Mouse (Mus musculus) adrenal gland, postnatal 36 days (tissue): ENCODE data around the gene Ros1. TPM values are rescaled to one million over a fixed set of nuclear protein-coding genes. Genes with fewer than 3 reads are reported as not detected.

Source experiments
- DNase-seq, 2 experiments: peaks; one replicate each; pipeline ENCODE4 v3.0.0; 2021; ENCODE audit warnings: mixed read lengths in 1 of 2
- total RNA-seq, 2 experiments: library from RNA; stranded (reverse); gene quantifications; 2 replicates each; pipeline ENCODE4 v1.2.3; 2021

Ros1 gene
- total RNA-seq, 2 experiments from 2014 or later = 0.03 TPM; not detected in 1

DNA sequence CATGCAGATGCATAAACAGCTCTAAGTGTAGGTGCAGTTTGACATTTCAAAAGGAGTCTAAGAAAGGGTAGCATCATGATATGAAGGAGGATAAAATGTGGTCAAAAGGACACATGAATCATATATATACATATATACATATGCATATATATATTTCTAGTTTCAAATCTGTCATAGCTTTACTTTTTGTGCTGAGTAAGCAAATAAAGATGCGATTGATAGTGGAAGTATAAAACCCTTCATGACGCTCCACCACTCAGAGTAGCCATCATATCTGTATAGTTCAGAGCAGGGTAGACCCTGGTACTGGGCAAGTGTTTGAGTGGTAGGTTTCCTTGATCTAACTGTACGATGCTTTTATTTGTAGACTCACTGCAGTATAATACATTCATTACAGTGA is 35.3 kb downstream of the Ros1 start:
- no peak for DNase-seq

- no peak for DNase-seq
Observed at GRCm38 (mm10) chr10:52133354-52134074, 61.5 kb downstream of the Ros1 start.

DNA sequence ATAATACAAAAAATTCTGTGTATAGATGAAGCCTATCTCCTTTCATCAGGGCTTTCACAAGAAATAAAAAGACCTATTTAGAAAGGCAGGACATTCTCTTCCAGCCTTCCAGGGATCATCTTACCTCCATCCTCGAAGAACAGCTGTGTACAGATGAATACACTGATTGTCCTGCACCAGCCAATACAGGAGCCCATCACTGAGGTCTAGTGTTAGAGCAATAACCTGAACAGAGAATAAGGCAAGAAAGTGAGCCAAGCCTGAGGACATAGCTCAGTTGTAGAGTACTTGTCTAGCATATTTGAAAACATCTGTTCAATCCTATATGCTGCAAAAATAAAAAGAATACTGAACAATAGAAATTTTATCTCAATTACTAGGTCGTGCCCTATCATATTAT is 64.3 kb downstream of the Ros1 start:
- DNase-seq = no peak

DNA sequence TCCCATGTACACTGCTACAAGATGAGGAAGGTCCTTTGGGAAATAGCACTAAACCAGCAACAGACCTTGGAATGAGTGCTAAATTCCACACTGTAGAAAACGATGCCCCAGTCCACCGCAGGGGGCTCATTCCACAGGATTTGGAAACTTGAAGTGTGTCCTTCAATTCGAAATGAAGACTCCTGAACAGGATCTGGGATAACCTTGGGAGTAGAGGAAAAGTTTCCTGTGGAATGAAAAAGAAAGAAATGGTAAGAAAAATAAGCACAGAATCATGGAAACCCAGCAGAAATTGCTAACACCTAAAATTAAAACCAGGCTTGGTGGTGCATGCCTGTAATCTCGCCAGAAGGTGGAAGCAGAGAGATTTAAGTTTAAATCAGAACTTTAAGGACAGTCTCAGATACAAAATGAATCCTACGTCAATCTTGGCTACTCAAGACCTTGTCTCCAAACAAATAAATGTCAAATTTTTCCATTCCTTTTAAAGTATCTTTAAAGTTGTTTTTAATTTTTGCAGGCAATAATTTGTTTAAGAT is 66.1 kb downstream of the Ros1 start:
- no peak for DNase-seq

GRCm38 (mm10) chr10:52106164-52106757 is 88.8 kb downstream of the Ros1 start:
- peak in 1 of 2 experiments; percentile 27 for DNase-seq

DNA sequence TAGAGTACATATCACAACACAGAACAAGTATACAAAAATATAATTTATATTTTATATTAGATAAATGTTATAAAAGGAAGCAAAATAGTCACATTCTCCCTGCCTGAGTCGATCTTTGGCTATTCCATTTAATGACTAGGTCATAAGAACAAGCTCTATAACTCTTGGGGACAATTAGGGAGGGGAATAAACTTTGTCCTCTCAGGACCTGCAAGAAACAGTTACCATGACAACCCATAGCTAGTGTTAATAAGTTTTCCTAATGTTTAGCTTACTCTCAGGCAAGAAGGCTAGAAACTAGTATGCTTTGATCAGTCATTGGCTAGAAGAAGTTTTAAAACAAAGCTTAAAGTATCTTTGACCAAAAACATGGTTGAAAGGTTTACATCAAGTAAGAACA is 93.8 kb downstream of the Ros1 start:
- no peak for DNase-seq

DNA sequence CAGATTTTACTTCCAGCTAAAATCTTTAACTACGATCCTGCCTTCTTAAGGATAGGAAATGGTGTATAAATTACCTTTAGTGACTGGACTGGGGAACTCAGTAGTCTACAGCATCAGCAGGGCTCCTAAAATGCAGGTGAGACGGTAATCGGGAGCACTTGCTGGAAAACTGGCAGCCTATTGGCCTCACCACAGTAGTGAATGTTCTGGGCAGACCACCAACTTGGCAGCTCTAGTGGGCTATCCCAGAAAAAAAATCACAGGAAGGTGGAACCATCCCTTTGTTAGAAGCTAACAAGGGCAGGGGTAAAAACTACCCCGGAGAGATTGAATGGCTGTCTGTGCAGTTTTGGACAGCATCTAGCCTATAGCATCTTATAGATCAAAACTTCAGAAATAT is 102.9 kb downstream of the Ros1 start:
- no peak for DNase-seq

DNA sequence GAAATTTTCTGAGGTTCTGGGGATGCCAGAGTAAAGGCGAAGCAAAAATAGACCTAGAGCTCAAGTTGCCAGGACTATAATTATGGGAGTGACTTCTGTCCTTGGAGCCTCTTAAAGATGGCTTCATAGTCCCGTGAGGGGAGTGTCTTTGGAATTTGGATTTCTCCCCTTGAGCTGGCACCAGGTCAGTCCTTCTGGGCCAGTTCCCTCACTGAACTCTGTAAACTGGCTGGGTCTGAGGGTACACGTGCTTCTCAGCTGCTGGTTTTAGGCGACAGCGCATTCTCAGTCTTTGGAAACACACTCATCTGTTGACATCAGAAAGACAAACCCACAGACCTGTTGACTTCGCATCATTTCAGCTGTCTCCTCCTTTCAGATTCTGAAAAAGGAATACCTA is 108.4 kb downstream of the Ros1 start:
- no peak for DNase-seq

DNA sequence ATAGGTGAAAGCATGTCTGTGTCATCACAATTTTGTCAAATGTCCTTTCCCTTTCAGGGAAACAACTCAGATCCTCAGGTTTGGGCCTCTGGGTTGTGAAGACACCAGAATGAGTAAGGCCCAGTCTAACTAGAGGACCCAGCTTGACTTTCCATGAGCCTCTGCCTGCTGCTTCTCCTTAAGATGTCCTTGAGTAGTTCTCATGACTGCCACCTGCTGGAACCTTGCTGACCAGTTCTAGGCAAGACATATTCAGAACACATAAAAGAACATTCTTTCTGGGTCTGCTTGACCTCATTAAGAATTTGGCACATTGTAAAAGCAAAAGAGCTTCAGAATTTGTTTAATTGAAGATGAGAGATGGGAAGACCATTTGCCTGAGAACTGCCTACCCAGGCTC is 122.6 kb downstream of the Ros1 start:
- peak; percentile 55 to 72 for DNase-seq

- DNase-seq = no peak
Observed at GRCm38 (mm10) chr10:52048287-52048686, 146.8 kb downstream of the Ros1 start.

- no peak for DNase-seq
Observed at GRCm38 (mm10) chr10:52043086-52043485, 152.0 kb downstream of the Ros1 start.

GRCm38 (mm10) chr10:52039392-52039791 is 155.7 kb downstream of the Ros1 start:
- no peak for DNase-seq

DNA sequence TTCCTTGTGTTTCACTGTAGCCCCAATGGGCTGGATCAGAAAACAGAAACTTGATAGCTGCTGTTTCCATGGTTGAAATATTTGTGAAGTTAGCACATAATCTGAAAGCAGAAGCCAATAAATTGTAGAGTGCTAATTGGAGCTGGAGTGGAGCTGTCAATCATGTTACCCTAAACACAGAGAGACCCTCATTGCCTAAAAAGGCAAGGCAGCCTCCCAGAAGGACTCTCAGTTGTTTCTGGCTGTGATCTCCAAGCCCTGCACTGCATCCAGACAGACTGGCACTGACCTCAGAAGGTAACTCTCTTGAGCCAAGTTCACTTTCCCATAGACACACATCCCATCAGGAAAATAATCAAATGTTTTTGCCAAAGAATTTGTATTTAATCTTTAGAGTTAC is 161.3 kb downstream of the Ros1 start:
- no peak for DNase-seq

DNA sequence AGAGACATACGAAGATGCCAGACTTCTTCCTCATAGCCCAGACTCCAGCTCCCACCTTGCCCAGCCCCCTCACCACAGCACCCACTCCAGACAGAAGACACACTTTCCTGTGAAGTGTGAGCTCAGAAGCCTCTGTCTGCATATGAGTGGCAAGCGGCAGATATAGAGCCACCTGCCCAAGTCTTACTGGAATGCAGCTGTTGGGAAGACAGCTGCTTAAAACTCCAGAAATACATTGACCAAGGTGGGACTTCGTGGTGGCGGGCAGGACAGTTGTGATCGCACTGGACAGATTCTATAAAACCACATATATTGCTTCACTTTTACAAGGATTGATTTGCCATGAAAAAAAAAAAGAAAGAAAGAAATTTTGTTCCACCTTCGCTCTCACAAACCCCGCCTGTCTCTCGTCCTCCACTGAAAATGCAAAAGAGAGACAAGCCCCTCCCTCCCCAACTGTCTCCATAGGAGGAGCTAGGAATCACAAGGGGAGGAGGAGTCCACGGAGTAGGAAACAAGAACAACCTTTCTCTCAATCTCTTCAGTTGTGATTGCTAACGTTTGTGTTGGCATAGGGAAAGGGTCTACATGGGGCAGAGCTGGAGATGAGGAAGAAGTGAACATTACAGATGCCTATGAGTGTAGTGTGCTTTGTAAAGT is 165.5 kb downstream of the Ros1 start:
- DNase-seq = no peak

- DNase-seq = no peak
Observed at GRCm38 (mm10) chr10:52028561-52029370, 166.3 kb downstream of the Ros1 start.

DNA sequence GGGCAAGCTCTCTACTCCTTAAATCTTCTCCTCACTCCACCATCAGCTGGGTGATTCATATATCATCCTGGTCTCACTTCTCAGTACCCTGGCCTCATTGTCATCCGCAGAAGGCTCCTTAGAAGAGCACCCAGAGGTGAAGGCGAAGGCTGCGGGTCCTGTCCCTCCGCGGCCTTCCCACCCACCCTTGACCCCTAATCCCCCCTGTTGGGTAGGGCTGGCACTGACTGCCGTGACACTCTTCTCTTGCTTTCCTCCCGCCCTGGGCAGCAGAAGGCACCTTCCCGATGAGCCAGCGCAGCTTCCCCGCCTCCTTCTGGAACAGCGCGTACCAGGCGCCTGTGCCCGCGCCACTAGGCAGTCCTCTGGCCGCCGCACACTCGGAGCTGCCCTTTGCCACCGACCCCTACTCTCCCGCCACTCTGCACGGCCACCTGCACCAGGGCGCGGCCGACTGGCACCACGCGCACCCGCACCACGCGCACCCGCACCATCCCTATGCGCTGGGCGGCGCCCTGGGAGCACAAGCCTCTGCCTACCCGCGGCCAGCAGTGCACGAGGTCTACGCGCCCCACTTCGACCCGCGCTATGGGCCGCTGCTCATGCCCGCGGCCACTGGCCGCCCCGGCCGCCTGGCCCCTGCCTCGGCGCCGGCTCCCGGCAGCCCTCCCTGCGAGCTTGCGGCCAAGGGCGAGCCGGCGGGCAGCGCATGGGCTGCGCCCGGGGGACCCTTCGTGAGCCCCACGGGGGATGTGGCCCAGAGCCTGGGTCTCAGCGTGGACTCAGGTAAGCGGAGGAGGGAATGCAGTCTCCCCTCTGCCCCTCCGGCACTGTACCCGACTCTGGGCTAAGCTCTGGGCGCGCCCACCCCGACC is 167.6 kb downstream of the Ros1 start:
- DNase-seq = no peak

GRCm38 (mm10) chr10:52025821-52026220 is 169.2 kb downstream of the Ros1 start:
- DNase-seq = no peak

GRCm38 (mm10) chr10:52025291-52025690 is 169.8 kb downstream of the Ros1 start:
- no peak for DNase-seq

GRCm38 (mm10) chr10:52024053-52024410 is 171.0 kb downstream of the Ros1 start:
- DNase-seq = no peak

GRCm38 (mm10) chr10:52023213-52024052 is 171.6 kb downstream of the Ros1 start:
- DNase-seq = no peak
